Mouse (Mus musculus) layer of hippocampus, adult 2 months (tissue): ENCODE results near the gene Wdfy2. TPM values are rescaled to one million over a fixed set of nuclear protein-coding genes. Genes with fewer than 3 reads are reported as not detected.
A peak's percentile ranks its signal among the peaks of the same experiment; 100 is the strongest.

Experiments used
- DNase-seq, 2 experiments: peaks; one replicate each; pipeline ENCODE4 v3.0.0; 2022; ENCODE audit warnings: low spot score in 2 of 2
- H3K27ac ChIP-seq: fragments of 200-600 bp; 2 replicates; pipeline ENCODE4 v1.8.1; 2022
- H3K4me3 ChIP-seq: fragments of 200-600 bp; 2 replicates; pipeline ENCODE4 v1.8.1; 2022; ENCODE audit warnings: mild to moderate bottlenecking
- CTCF ChIP-seq: fragments of 200-600 bp; conservative IDR thresholded peaks from 2 replicates; pipeline ENCODE4 v1.8.1; 2022; ENCODE audit warnings: antibody characterized with exemption, mild to moderate bottlenecking, moderate library complexity
- total RNA-seq, 2 experiments: library from RNA; stranded (reverse); gene quantifications; 2 replicates each; pipeline ENCODE4 v1.2.3; 2021

Wdfy2 gene
- total RNA-seq, 2 experiments from 2014 or later, result 15.2 to 16.5 TPM

GRCm38 (mm10) chr14:62852840-62853239 lies 15.4 kb downstream of the Wdfy2 start:
- Histone ChIP-seq H3K27ac (no peak overlapping the region), H3K4me3 (no peak overlapping the region)
- no peak for DNase-seq
- no peak for TF ChIP-seq CTCF

GRCm38 (mm10) chr14:62855077-62855835 lies 17.8 kb downstream of the Wdfy2 start:
- TF ChIP-seq CTCF, result no peak
- Histone ChIP-seq H3K27ac (peak overlapping the region; percentile 43; the same call in 1 of the 2 replicates), H3K4me3 (no peak overlapping the region)
- DNase-seq, result no peak

- Histone ChIP-seq H3K4me3 (no peak overlapping the region), H3K27ac (peak overlapping the region; percentile 43)
- DNase-seq, result no peak
- no peak for TF ChIP-seq CTCF
Measured at GRCm38 (mm10) chr14:62855863-62856262, 18.4 kb downstream of the Wdfy2 start.

DNA sequence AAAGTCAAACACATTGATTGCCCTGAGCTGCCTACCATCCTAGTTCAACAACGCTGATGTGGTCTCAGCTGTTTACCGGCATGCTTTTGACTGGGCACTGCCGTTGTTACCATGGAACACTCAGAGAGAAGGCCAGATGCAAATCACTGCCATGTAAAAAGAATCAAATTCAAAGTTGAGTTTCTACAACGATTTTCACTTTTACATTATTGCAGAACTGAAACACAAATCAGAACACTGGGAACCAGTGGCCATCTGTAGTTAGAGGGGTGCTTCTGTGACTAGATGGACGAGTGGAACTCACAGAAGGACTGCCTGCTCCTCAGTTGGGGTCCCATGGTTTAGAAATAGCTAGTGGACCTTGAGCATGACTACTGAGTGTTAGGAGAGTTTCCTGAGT lies 19.0 kb downstream of the Wdfy2 start:
- H3K27ac ChIP-seq, result peak overlapping the region; percentile 43
- H3K4me3 ChIP-seq, result no peak overlapping the region
- no peak for TF ChIP-seq CTCF
- DNase-seq, result no peak

DNA sequence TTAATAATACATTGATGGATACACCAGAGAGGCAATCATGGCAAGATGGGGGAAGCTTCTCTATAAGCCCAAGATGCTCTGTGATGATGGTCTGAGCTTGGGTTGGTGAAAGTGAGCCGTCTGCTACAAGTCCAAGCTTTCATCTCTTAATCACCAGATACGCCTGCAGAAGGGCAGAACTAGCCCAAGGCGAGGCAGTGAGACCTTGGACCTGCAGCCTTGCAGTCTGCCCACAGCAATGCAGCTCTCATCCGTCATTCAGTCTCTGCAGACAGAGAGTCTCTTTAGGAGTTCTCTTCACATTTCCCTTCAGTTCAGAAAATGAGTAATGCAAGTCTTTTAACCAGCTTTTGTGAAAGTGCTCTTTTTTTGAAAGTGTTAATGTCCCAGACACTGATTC lies 20.4 kb downstream of the Wdfy2 start:
- no peak for DNase-seq
- no peak overlapping the region for H3K27ac ChIP-seq
- H3K4me3 ChIP-seq, result no peak overlapping the region
- TF ChIP-seq CTCF, result no peak

DNA sequence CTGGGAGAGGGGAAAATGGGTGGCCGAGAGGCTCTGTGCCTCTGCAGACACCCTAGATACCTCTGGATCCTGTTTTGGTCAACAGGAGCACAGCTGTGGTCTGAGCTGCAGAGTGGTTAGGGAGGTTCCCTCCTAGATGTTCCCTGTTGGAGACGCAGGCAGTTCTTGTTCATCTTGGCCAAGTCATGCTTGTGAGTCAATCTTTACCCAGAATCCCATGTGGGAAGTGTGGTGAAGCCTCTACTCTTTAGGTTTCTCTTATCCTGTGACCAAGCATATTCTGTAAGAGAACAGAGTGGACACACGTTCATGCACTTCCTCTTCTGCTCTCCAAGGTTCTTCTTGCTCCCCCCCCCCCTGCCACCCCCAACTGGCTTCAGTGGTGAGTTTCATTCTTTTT lies 20.8 kb downstream of the Wdfy2 start:
- Histone ChIP-seq H3K4me3 (no peak overlapping the region), H3K27ac (no peak overlapping the region)
- no peak for DNase-seq
- TF ChIP-seq CTCF, result no peak

- no peak for TF ChIP-seq CTCF
- no peak overlapping the region for H3K4me3 ChIP-seq
Measured at GRCm38 (mm10) chr14:62862564-62862963, 25.1 kb downstream of the Wdfy2 start.

DNA sequence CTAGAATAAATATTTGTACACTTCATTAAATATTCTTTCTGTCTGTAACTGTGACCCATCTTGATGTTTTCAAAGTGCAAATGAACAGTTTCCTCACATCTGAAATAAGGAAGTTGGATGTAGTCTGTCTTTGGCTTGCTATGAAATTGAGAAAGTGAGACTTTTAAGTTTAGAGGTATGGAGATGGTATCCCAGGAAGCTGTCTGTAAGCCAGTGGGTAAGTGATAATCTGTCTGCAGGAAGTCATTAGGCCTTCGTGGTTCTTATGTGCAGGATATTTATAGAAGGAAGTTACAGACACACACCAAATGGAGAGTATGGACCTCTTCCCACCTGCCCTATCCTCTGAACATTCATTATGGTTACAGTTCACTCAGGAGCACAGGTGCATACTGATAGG lies 26.8 kb downstream of the Wdfy2 start:
- Histone ChIP-seq H3K4me3 (no peak overlapping the region), H3K27ac (peak overlapping the region; percentile 21; the same call in 1 of the 2 replicates)
- no peak for DNase-seq
- no peak for TF ChIP-seq CTCF

More at GRCm38 (mm10) chr14:62862564-62862963, 25.1 kb downstream of the Wdfy2 start:
- no peak for DNase-seq
- no peak overlapping the region for H3K27ac ChIP-seq

DNA sequence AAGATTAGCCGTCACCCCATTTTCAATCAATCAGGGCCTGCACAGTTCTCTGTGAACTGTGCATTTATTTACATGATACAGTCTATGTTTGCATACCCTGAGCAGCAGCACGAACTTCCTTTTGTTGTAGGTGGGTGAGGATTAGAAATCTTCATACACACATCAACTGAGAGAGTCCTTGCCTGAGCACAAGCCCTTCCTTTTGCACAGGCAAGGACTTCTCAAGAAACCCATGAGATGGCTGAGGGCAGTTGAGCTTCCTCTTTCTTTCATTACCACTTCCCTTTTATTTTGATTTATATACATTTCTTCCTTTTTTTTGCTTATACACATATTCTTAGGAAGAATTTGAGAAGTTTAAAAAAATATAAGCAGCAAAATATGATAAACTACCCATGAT lies 27.9 kb downstream of the Wdfy2 start:
- no peak for TF ChIP-seq CTCF
- 0 out of 2 replicates have a peak overlapping the region, but pooled peaks have one; percentile 3 for H3K27ac ChIP-seq
- no peak for DNase-seq
- H3K4me3 ChIP-seq, result no peak overlapping the region

- H3K4me3 ChIP-seq, result no peak overlapping the region
- TF ChIP-seq CTCF, result no peak
- peak overlapping the region; percentile 64 for H3K27ac ChIP-seq
- DNase-seq, result no peak
Measured at GRCm38 (mm10) chr14:62867069-62867468, 29.6 kb downstream of the Wdfy2 start.

GRCm38 (mm10) chr14:62867576-62867975 lies 30.1 kb downstream of the Wdfy2 start:
- Histone ChIP-seq H3K4me3 (no peak overlapping the region), H3K27ac (peak overlapping the region; percentile 64)
- no peak for DNase-seq
- TF ChIP-seq CTCF, result no peak

DNA sequence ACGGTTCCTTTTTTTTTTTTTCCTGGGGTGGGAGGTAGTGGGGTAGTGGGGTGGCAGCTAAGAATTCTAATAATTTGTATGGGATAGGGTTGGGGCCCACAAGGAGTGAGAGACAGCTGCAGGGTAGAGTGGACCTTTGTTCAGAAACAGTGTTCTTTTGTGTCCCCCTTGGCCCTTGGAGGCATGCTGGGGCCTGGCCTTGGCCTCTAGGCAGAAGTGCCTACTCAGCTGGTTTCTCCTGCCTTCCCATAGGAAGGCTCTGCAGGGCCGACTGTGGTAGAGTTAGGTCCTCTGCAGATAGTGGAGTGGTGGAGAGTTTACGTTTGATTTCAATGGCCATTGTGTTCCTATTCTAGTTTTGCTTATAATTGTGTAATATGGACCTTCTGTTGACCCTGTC lies 30.8 kb downstream of the Wdfy2 start:
- H3K4me3 ChIP-seq, result no peak overlapping the region
- H3K27ac ChIP-seq, result peak overlapping the region; percentile 64
- no peak for DNase-seq
- TF ChIP-seq CTCF, result no peak

- H3K27ac ChIP-seq, result no peak overlapping the region
- DNase-seq, result no peak
- no peak for TF ChIP-seq CTCF
- no peak overlapping the region for H3K4me3 ChIP-seq
Measured at GRCm38 (mm10) chr14:62870238-62870638, 32.8 kb downstream of the Wdfy2 start.

- Histone ChIP-seq H3K4me3 (no peak overlapping the region), H3K27ac (no peak overlapping the region)
- no peak for DNase-seq
- TF ChIP-seq CTCF, result no peak
Measured at GRCm38 (mm10) chr14:62871431-62871830, 34.0 kb downstream of the Wdfy2 start.
